Mouse (Mus musculus) left cerebral cortex, adult 9 months (tissue): Measurements from ENCODE around the gene Gbp2b.
"Not testable (repeated sequence)": the region's sequence is repeated elsewhere in the genome, so short reads cannot be mapped to it uniquely, and the experiment has no call there.

Experiments used
- DNase-seq, 2 experiments: peaks; one replicate each; pipeline ENCODE4 v3.0.0; 2022; ENCODE audit warnings: low spot score in 2 of 2

Gene Gbp2b

GRCm38 (mm10) chr3:142620111-142620955 is 25.7 kb downstream of the Gbp2b start, which contains the start of gene Gbp2:
Gbp2 (plus strand) TSS chr3:142620602.
- no peak for DNase-seq

- DNase-seq = no peak
Measured at GRCm38 (mm10) chr3:142620956-142621562, 26.4 kb downstream of the Gbp2b start.

DNA sequence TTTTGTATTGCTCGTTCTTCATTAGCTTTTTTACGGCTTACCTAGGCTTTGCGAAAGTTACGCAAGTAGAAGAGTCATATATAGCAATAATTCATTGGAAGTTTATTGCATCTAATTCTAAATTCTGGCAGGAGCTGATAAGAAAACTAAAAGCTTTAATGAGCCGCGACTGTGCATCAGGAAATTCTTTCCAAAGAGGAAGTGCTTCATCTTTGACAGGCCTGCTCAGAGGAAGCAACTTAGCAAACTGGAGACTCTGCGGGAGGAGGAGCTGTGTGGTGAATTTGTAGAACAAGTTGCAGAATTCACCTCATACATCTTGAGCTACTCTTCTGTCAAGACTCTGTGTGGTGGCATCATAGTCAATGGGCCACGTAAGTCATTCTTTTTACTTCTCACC is 35.7 kb downstream of the Gbp2b start:
- no peak for DNase-seq

DNA sequence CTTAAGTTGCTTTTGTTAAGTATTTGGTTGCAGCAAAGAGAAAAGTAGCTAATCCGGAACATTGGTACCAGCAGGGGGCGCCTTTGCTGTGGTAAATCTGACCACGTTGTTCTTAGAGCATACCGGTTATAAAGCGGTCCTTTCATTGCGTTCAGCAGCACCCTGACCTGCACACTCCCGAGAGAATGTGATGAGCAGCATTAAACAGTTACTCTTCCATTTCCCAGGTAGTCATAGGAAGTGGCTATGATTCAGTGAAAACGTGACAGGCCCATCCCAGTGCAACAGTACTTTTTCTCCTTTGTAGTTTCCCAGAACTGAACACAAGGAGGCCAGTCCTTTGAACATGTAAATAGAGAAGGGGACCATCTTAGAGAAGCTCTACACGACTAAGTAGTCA is 45.6 kb downstream of the Gbp2b start:
- peak in 1 of 2 experiments; percentile 44 for DNase-seq

DNA sequence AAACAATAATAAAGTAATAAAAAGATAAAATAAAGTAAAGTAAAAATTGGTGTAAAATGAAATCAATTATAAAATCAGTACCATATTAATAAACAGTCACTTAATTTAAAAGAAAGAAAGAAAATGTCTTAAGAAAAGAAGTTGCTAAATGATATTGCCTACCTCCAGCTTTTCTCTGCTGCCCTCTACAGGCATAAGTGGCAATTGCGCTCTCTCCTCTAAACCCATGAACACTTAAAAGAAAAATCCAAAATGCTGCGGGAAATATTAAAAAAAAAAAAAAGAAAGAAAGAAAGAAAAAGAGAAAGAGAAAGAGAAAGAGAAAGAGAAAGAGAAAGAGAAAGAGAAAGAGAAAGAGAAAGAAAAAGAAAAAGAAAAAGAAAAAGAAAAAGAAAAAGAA is 51.3 kb downstream of the Gbp2b start:
- peak in 1 of 2 experiments; percentile 72 for DNase-seq

DNA sequence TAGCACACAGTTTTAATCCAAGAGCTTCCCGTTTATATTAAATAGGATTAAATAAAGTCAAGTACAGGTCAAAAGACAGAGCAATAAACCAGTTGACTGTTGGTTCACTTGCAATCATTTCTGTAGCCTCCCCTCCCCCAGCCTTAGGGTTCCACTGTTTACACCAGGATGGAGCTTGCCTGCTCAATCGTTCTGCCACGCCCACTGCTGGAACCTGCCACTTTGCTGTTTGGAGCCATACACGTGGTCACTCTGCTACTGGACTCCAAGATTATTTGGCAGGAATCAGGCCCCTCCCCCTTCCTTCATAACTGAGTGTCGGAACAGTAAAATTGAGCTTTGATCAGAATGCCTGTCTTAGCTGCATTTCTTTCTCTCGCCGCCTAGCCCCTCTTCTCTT is 53.2 kb downstream of the Gbp2b start:
- not testable (repeated sequence) for DNase-seq

GRCm38 (mm10) chr3:142650205-142650604 is 55.6 kb downstream of the Gbp2b start:
- DNase-seq = no peak

- DNase-seq = no peak
Measured at GRCm38 (mm10) chr3:142664723-142665122, 70.1 kb downstream of the Gbp2b start.
